Mouse (Mus musculus) kidney, adult 8-10 months (tissue): Measurements from ENCODE around the gene Rnf126.

ENCODE experiments used
- DNase-seq, 2 experiments: peaks; one replicate each; pipeline ENCODE4 v3.0.0; 2022

Rnf126 gene

GRCm38 (mm10) chr10:79792339-79793040, 25.7 kb upstream of the Rnf126 start:
- no peak for DNase-seq

GRCm38 (mm10) chr10:79790861-79791260, 24.1 kb upstream of the Rnf126 start, which contains the start of gene Prss57:
TSS of gene Prss57 (minus strand) at chr10:79790961.
- no peak for DNase-seq

GRCm38 (mm10) chr10:79789581-79789980, 22.8 kb upstream of the Rnf126 start:
- DNase-seq: no peak

- DNase-seq: peak; percentile 63 to 90
Measured at GRCm38 (mm10) chr10:79788386-79789158, 21.8 kb upstream of the Rnf126 start.

- DNase-seq: no peak
Measured at GRCm38 (mm10) chr10:79783920-79784800, 17.4 kb upstream of the Rnf126 start.

GRCm38 (mm10) chr10:79783050-79783449, 16.3 kb upstream of the Rnf126 start:
- DNase-seq: no peak

- DNase-seq: no peak
Measured at GRCm38 (mm10) chr10:79781956-79782355, 15.2 kb upstream of the Rnf126 start.

- no peak for DNase-seq
Measured at GRCm38 (mm10) chr10:79781139-79781538, 14.4 kb upstream of the Rnf126 start.

- DNase-seq: no peak
Measured at GRCm38 (mm10) chr10:79780664-79781015, 13.9 kb upstream of the Rnf126 start.

GRCm38 (mm10) chr10:79779784-79780663, 13.3 kb upstream of the Rnf126 start:
- peak; percentile 99 to 100 for DNase-seq

GRCm38 (mm10) chr10:79779193-79779592, 12.4 kb upstream of the Rnf126 start:
- peak in 1 of 2 experiments; percentile 33 for DNase-seq

GRCm38 (mm10) chr10:79778006-79778405, 11.3 kb upstream of the Rnf126 start:
- no peak for DNase-seq

- no peak for DNase-seq
Measured at GRCm38 (mm10) chr10:79777103-79777531, 10.4 kb upstream of the Rnf126 start, which contains the start of gene Fstl3. TSS of gene Fstl3 (plus strand) at chr10:79777272.

GRCm38 (mm10) chr10:79774486-79775279, 7.9 kb upstream of the Rnf126 start:
- DNase-seq: no peak

GRCm38 (mm10) chr10:79773208-79773607, 6.5 kb upstream of the Rnf126 start:
- DNase-seq: no peak

- DNase-seq: no peak
Measured at GRCm38 (mm10) chr10:79772320-79772719, 5.6 kb upstream of the Rnf126 start.

- DNase-seq: peak; percentile 79
Measured at GRCm38 (mm10) chr10:79769329-79769728, 2.6 kb upstream of the Rnf126 start.

- DNase-seq: peak; percentile 76 to 88
Measured at GRCm38 (mm10) chr10:79768400-79768799, 1.6 kb upstream of the Rnf126 start.

GRCm38 (mm10) chr10:79767372-79768244, 856 bp upstream of the Rnf126 start:
- DNase-seq: peak; percentile 90 to 91

- DNase-seq: peak in 1 of 2 experiments; percentile 39
Measured at GRCm38 (mm10) chr10:79766001-79766507, 698 bp downstream of the Rnf126 start.
